Mouse (Mus musculus): ENCODE measurements around the gene Fign. TPM values are rescaled to one million over a fixed set of nuclear protein-coding genes. Genes with fewer than 3 reads are reported as not detected.

The Fign gene
- polyA plus RNA-seq (2014; fragmentation: Nextera tagmentation; extraction: Ambion mirVana) = 4.8 and 7.2 TPM in 2 replicates

- no peaks in the 10 kb centered on the region for H3K4me1 ChIP-seq (replicated peaks; ENCODE audit: control insufficient read depth, insufficient read depth, low read length)
- H3K4me3 ChIP-seq (ENCODE audit: low read depth, low read length) = peak within 1 kb of the TSS; percentile 66
- peak within 1 kb of the TSS; percentile 73 for H3K4me2 ChIP-seq
- ATAC-seq (replicated peaks; ENCODE audit: low FRiP score) (peak; percentile 76), DNase-seq (ENCODE audit: low spot score) (peak; percentile 75)
- peak within 1 kb of the TSS; percentile 82 for H3K27ac ChIP-seq (ENCODE audit: low read depth, low read length)
- H3K36me3 ChIP-seq (ENCODE audit: control insufficient read depth, insufficient read depth, low read length) = no peaks in the 10 kb centered on the region
- under 1% methylated on average over 75 of the region's 85 CpGs for WGBS
- no peaks in the 10 kb centered on the region for H3K9me3 ChIP-seq (ENCODE audit: control insufficient read depth, low read length)
- peak within 1 kb of the TSS; percentile 72 for H3K9ac ChIP-seq (ENCODE audit: low read depth, low read length)
- peaks cover 12% of the 10 kb centered on the region for H3K27me3 ChIP-seq (replicated peaks; ENCODE audit: control insufficient read depth, insufficient read depth, low read length)
Measured at GRCm38 (mm10) chr2:64097937-64098617, at the start of gene Fign. Gene Fign, minus strand, starts transcription at chr2:64098038.

- Histone ChIP-seq H3K9ac (ENCODE audit: low read depth, low read length) (no peak overlapping the region), H3K4me3 (ENCODE audit: low read depth, low read length) (no peak overlapping the region), H3K27ac (ENCODE audit: low read depth, low read length) (no peak overlapping the region), H3K9me3 (ENCODE audit: control insufficient read depth, low read length) (no peaks in the 10 kb centered on the region), H3K4me1 (replicated peaks; ENCODE audit: control insufficient read depth, insufficient read depth, low read length) (no peaks in the 10 kb centered on the region), H3K27me3 (replicated peaks; ENCODE audit: control insufficient read depth, insufficient read depth, low read length) (no peaks in the 10 kb centered on the region), H3K36me3 (ENCODE audit: control insufficient read depth, insufficient read depth, low read length) (no peaks in the 10 kb centered on the region), H3K4me2 (no peak overlapping the region)
- DNase-seq (ENCODE audit: low spot score) (no peak), ATAC-seq (replicated peaks; ENCODE audit: low FRiP score) (no peak)
- 71% methylated on average over 4 of the region's 4 CpGs for WGBS
Measured at GRCm38 (mm10) chr2:64133597-64133996, 35.8 kb upstream of the Fign start.

DNA sequence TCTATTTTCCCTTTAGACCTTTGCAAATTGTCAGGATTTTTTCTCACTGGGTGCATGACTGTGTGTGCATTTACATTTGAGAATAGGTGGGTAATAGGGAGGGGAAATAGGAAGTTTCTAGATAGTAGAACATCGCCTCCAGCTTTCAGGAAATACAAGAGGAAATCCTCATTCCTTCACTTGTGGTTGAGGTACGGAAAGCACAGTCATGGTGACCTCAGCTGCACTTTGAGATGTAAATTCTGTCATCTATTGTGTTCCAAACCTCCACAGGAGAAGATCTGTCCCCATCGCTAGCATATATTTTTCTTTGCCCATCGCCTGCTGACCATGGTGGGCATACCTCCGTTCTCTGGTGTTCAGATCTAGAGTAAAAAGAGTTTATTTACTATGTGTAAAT lies 22.7 kb upstream of the Fign start:
- Histone ChIP-seq H3K4me3 (ENCODE audit: low read depth, low read length) (no peak overlapping the region), H3K27ac (ENCODE audit: low read depth, low read length) (no peak overlapping the region), H3K36me3 (ENCODE audit: control insufficient read depth, insufficient read depth, low read length) (no peaks in the 10 kb centered on the region), H3K9me3 (ENCODE audit: control insufficient read depth, low read length) (no peaks in the 10 kb centered on the region), H3K27me3 (replicated peaks; ENCODE audit: control insufficient read depth, insufficient read depth, low read length) (no peaks in the 10 kb centered on the region), H3K4me1 (replicated peaks; ENCODE audit: control insufficient read depth, insufficient read depth, low read length) (no peaks in the 10 kb centered on the region), H3K4me2 (no peak overlapping the region), H3K9ac (ENCODE audit: low read depth, low read length) (no peak overlapping the region)
- no peak for ATAC-seq (replicated peaks; ENCODE audit: low FRiP score)
- 70% methylated on average over 5 of the region's 5 CpGs for WGBS
- no peak for DNase-seq (ENCODE audit: low spot score)

DNA sequence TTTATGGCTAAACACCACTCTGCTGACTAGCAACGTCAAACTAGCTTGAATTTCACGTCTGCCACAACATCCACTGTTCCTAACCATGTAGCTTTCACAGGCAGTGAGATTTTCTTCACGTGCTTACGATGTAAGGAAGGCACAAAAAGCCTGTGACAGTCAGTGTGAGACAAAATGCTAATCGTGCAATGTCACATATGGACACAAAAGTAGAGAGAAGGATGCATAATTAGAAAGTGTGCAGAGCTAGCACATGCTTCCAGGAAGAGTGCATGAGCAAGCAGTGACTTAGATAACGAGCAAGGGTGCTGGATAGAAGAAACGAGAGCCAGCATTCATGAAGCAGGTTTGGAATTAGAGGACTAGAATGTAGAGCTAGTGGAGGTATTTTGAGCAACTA lies 18.8 kb upstream of the Fign start:
- H3K4me3 ChIP-seq (ENCODE audit: low read depth, low read length) = no peak overlapping the region
- H3K27ac ChIP-seq (ENCODE audit: low read depth, low read length) = no peak overlapping the region
- H3K9me3 ChIP-seq (ENCODE audit: control insufficient read depth, low read length) = no peaks in the 10 kb centered on the region
- H3K27me3 ChIP-seq (replicated peaks; ENCODE audit: control insufficient read depth, insufficient read depth, low read length) = no peaks in the 10 kb centered on the region
- no peaks in the 10 kb centered on the region for H3K4me1 ChIP-seq (replicated peaks; ENCODE audit: control insufficient read depth, insufficient read depth, low read length)
- ATAC-seq (replicated peaks; ENCODE audit: low FRiP score) (no peak), DNase-seq (ENCODE audit: low spot score) (no peak)
- no peaks in the 10 kb centered on the region for H3K36me3 ChIP-seq (ENCODE audit: control insufficient read depth, insufficient read depth, low read length)
- H3K4me2 ChIP-seq = no peak overlapping the region
- WGBS = 74% methylated on average over 7 of the region's 7 CpGs
- no peak overlapping the region for H3K9ac ChIP-seq (ENCODE audit: low read depth, low read length)

DNA sequence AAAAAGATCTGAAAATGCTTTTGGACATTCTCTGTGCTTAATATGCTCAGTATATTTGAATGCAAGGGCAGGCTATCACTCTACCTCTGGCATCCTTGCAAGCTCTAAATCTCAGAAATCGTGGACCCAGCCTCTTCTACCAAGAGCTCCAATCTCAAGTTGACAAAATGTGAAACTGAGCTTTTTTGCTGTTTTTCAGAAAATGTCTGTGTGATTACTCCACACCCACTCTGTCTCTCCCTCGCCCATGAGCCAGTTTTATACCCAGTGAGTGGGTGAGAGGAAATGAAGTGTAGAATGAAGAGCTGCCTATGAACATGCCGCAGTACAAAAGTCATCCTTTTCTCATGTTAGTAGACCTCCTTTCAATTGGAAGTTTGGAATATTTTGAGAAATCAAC lies 13.3 kb upstream of the Fign start:
- ATAC-seq (replicated peaks; ENCODE audit: low FRiP score) = no peak
- no peaks in the 10 kb centered on the region for H3K27me3 ChIP-seq (replicated peaks; ENCODE audit: control insufficient read depth, insufficient read depth, low read length)
- no peaks in the 10 kb centered on the region for H3K9me3 ChIP-seq (ENCODE audit: control insufficient read depth, low read length)
- no peak overlapping the region for H3K9ac ChIP-seq (ENCODE audit: low read depth, low read length)
- WGBS = 72% methylated on average over 3 of the region's 3 CpGs
- DNase-seq (ENCODE audit: low spot score) = no peak
- H3K4me1 ChIP-seq (replicated peaks; ENCODE audit: control insufficient read depth, insufficient read depth, low read length) = no peaks in the 10 kb centered on the region
- no peak overlapping the region for H3K4me3 ChIP-seq (ENCODE audit: low read depth, low read length)
- H3K36me3 ChIP-seq (ENCODE audit: control insufficient read depth, insufficient read depth, low read length) = no peaks in the 10 kb centered on the region
- no peak overlapping the region for H3K27ac ChIP-seq (ENCODE audit: low read depth, low read length)
- no peak overlapping the region for H3K4me2 ChIP-seq

DNA sequence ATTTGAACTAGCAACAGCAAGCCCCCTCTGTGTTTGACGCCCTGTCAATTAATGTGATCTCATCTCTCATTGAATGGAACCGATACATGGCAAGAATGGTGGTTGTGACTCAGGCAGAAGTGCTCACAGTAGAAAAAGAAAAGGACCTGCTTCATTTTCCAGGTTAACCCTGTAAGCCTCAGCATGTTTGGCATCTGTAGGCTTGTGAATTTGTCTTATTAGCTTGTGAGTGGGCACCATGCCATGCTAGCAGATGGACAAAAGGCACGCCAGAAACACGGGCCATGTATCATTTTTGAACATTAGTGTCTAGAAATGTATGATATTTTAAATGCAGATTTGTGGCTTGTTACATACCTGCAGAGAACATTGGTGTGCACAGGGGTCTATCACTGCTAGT lies 12.0 kb upstream of the Fign start:
- H3K4me2 ChIP-seq = no peak overlapping the region
- no peak overlapping the region for H3K4me3 ChIP-seq (ENCODE audit: low read depth, low read length)
- no peak for ATAC-seq (replicated peaks; ENCODE audit: low FRiP score)
- no peaks in the 10 kb centered on the region for H3K9me3 ChIP-seq (ENCODE audit: control insufficient read depth, low read length)
- H3K4me1 ChIP-seq (replicated peaks; ENCODE audit: control insufficient read depth, insufficient read depth, low read length) = no peaks in the 10 kb centered on the region
- no peak overlapping the region for H3K9ac ChIP-seq (ENCODE audit: low read depth, low read length)
- no peaks in the 10 kb centered on the region for H3K27me3 ChIP-seq (replicated peaks; ENCODE audit: control insufficient read depth, insufficient read depth, low read length)
- WGBS = 89% methylated on average over 4 of the region's 4 CpGs
- no peaks in the 10 kb centered on the region for H3K36me3 ChIP-seq (ENCODE audit: control insufficient read depth, insufficient read depth, low read length)
- no peak for DNase-seq (ENCODE audit: low spot score)
- no peak overlapping the region for H3K27ac ChIP-seq (ENCODE audit: low read depth, low read length)

GRCm38 (mm10) chr2:64108040-64108439 lies 10.2 kb upstream of the Fign start:
- no peak for ATAC-seq (replicated peaks; ENCODE audit: low FRiP score)
- no peaks in the 10 kb centered on the region for H3K9me3 ChIP-seq (ENCODE audit: control insufficient read depth, low read length)
- no peak overlapping the region for H3K27ac ChIP-seq (ENCODE audit: low read depth, low read length)
- no peak overlapping the region for H3K9ac ChIP-seq (ENCODE audit: low read depth, low read length)
- H3K4me2 ChIP-seq = no peak overlapping the region
- no peaks in the 10 kb centered on the region for H3K4me1 ChIP-seq (replicated peaks; ENCODE audit: control insufficient read depth, insufficient read depth, low read length)
- no peak overlapping the region for H3K4me3 ChIP-seq (ENCODE audit: low read depth, low read length)
- no peak for DNase-seq (ENCODE audit: low spot score)
- WGBS = 87% methylated on average over 8 of the region's 8 CpGs
- no peaks in the 10 kb centered on the region for H3K27me3 ChIP-seq (replicated peaks; ENCODE audit: control insufficient read depth, insufficient read depth, low read length)
- H3K36me3 ChIP-seq (ENCODE audit: control insufficient read depth, insufficient read depth, low read length) = no peaks in the 10 kb centered on the region

GRCm38 (mm10) chr2:64098618-64099320 lies 931 bp upstream of the Fign start:
- Histone ChIP-seq H3K27ac (ENCODE audit: low read depth, low read length) (peak overlapping the region; percentile 82), H3K36me3 (ENCODE audit: control insufficient read depth, insufficient read depth, low read length) (no peaks in the 10 kb centered on the region), H3K27me3 (replicated peaks; ENCODE audit: control insufficient read depth, insufficient read depth, low read length) (peaks cover 12% of the 10 kb centered on the region), H3K9ac (ENCODE audit: low read depth, low read length) (peak overlapping the region; percentile 72), H3K9me3 (ENCODE audit: control insufficient read depth, low read length) (no peaks in the 10 kb centered on the region), H3K4me2 (peak overlapping the region; percentile 73), H3K4me1 (replicated peaks; ENCODE audit: control insufficient read depth, insufficient read depth, low read length) (no peaks in the 10 kb centered on the region), H3K4me3 (ENCODE audit: low read depth, low read length) (peak overlapping the region; percentile 66)
- 7% methylated on average over 21 of the region's 21 CpGs for WGBS
- ATAC-seq (replicated peaks; ENCODE audit: low FRiP score) (peak; percentile 70), DNase-seq (ENCODE audit: low spot score) (peak; percentile 71)

All from liver, embryonic 11.5 days (tissue).